Mouse (Mus musculus): ENCODE data around the gene Cnot6l.

DNA sequence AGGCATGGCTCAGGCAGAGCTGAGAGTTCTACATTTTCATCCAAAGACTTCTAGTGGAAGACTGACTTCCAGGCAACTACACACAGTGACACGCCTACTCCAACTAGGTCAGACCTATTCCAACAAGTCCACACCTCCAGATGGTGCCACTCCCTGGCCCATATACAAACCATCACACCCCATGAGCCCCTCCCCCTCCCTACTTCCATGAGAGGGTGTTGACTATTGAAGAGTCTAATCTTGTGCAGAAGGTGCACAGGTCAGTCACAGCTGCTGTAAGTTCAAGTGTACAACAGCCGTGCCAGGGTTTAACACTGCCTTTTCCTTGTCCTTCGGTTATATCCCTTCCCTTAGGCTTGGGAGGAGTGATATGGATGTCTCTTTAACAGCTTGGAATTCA lies 121.5 kb downstream of the Cnot6l start:
- TF ChIP-seq CTCF (IDR thresholded peaks at IDR 0.05; ENCODE audit: extremely low read depth, insufficient read depth, insufficient read length, insufficient replicate concordance), result no peak
- no peak for TF ChIP-seq POLR2A (IDR thresholded peaks at IDR 0.05; ENCODE audit: low read depth, low read length)

Data from spleen, adult 2 months (tissue).